Mouse (Mus musculus) gastrocnemius, postnatal 14 days (tissue): ENCODE measurements around the gene Msh5. TPM values are rescaled to one million over a fixed set of nuclear protein-coding genes. Genes with fewer than 3 reads are reported as not detected.
"Not testable (repeated sequence)": the region's sequence is repeated elsewhere in the genome, so short reads cannot be mapped to it uniquely, and the experiment has no call there.

Source experiments
- DNase-seq: peaks from one replicate; pipeline ENCODE4 v3.0.0; 2021; ENCODE audit warnings: mixed read lengths
- intact Hi-C: fragments of 180-260 bp; cut with DNase I; formaldehyde crosslinking; loops from one replicate; pipeline ENCODE4 v1.15.1; 2025; ENCODE audit warnings: low total_unique reads
- total RNA-seq, 2 experiments: library from RNA; stranded (reverse); gene quantifications; 2 replicates each; pipeline ENCODE4 v1.2.3; 2021

Msh5 gene
- total RNA-seq, 2 experiments from 2014 or later: 0.84 to 0.94 TPM

- intact Hi-C loops: no loop called here
- DNase-seq: no peak
Measured at GRCm38 (mm10) chr17:35011440-35011839, 35.1 kb downstream of the Msh5 start.

- intact Hi-C loops: no loop called here
- DNase-seq: no peak
Measured at GRCm38 (mm10) chr17:35009586-35009985, 37.0 kb downstream of the Msh5 start.

- no peak for DNase-seq
- intact Hi-C loops: no loop called here
Measured at GRCm38 (mm10) chr17:35007387-35007991, 39.1 kb downstream of the Msh5 start.

- intact Hi-C loops, DNase-seq: not testable (repeated sequence)
Measured at GRCm38 (mm10) chr17:35005902-35006301, 40.6 kb downstream of the Msh5 start.

- intact Hi-C loops: no loop called here
- no peak for DNase-seq
Measured at GRCm38 (mm10) chr17:35005158-35005557, 41.4 kb downstream of the Msh5 start.

- intact Hi-C loops: no loop called here
- no peak for DNase-seq
Measured at GRCm38 (mm10) chr17:35004075-35004717, 42.3 kb downstream of the Msh5 start.

GRCm38 (mm10) chr17:35003022-35003838, 43.3 kb downstream of the Msh5 start:
- intact Hi-C loops: no loop called here
- no peak for DNase-seq

- intact Hi-C loops: no loop called here
Measured at GRCm38 (mm10) chr17:35002153-35002865, 44.2 kb downstream of the Msh5 start.

GRCm38 (mm10) chr17:35001452-35002152, 44.9 kb downstream of the Msh5 start:
- intact Hi-C loops: no loop called here
- peak; percentile 47 for DNase-seq

More at GRCm38 (mm10) chr17:35002153-35002865, 44.2 kb downstream of the Msh5 start:
- no peak for DNase-seq

GRCm38 (mm10) chr17:35000717-35001451, 45.7 kb downstream of the Msh5 start, which contains the start of gene Vars:
Gene Vars, plus strand, starts transcription at chr17:35000987.
- DNase-seq: peak; percentile 90
- intact Hi-C loops: no loop called here

- DNase-seq, intact Hi-C loops: not testable (repeated sequence)
Measured at GRCm38 (mm10) chr17:34999871-35000716, 46.5 kb downstream of the Msh5 start.

- DNase-seq: no peak
- intact Hi-C loops: no loop called here
Measured at GRCm38 (mm10) chr17:34998526-34999430, 47.8 kb downstream of the Msh5 start.

GRCm38 (mm10) chr17:34997142-34997483, 49.4 kb downstream of the Msh5 start:
- no peak for DNase-seq
- intact Hi-C loops: no loop called here

- intact Hi-C loops: no loop called here
- no peak for DNase-seq
Measured at GRCm38 (mm10) chr17:34996411-34997141, 50.0 kb downstream of the Msh5 start.

- intact Hi-C loops, DNase-seq: not testable (repeated sequence)
Measured at GRCm38 (mm10) chr17:34995927-34996326, 50.6 kb downstream of the Msh5 start.

GRCm38 (mm10) chr17:34995192-34995591, 51.4 kb downstream of the Msh5 start:
- intact Hi-C loops, DNase-seq: not testable (repeated sequence)
